Mouse (Mus musculus) heart, postnatal 0 days (tissue): ENCODE measurements around the gene Pde7b.

Experiments
- CTCF ChIP-seq: IDR thresholded peaks from 2 replicates; pipeline ENCODE4 v1.5.1; 2016; ENCODE audit warnings: antibody characterized with exemption, control low read depth, low read depth
- EP300 ChIP-seq: IDR thresholded peaks from 2 replicates; pipeline ENCODE4 v1.6.1; 2016; ENCODE audit warnings: antibody characterized with exemption, low read depth

DNA sequence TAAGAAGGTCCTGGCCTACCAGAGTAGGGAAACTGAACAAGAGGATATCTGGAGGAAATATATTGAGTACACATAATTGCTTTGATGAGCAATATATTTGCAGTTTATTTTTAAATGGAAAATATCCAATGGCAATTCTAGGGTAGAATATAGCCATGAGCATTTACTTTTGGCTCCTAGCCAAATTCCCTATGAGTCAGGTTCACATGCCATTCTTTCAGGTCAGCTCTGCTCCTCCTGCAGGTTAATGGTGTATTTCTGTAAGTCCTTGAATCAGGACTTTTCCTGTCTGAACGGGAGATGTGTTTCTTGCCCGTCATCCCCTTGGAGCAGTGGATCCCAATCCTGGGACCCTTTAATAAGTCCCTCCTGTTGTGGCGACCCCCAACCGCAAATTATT is 197.1 kb downstream of the Pde7b start:
- no peak for TF ChIP-seq CTCF
- no peak for TF ChIP-seq EP300
